Mouse (Mus musculus) heart, adult 8-10 months (tissue): ENCODE measurements around the gene Klf3. TPM values are rescaled to one million over a fixed set of nuclear protein-coding genes. Genes with fewer than 3 reads are reported as not detected.

Source experiments
- DNase-seq: peaks from one replicate; pipeline ENCODE4 v3.0.0; 2022; ENCODE audit warnings: low spot score
- total RNA-seq, 4 experiments: library from RNA; stranded (reverse); gene quantifications; 2 replicates each; pipeline ENCODE4 v1.2.4; 2022

The Klf3 gene
- total RNA-seq: 10 to 100 TPM; 35.2 to 51.2 (median 39.9) TPM

DNA sequence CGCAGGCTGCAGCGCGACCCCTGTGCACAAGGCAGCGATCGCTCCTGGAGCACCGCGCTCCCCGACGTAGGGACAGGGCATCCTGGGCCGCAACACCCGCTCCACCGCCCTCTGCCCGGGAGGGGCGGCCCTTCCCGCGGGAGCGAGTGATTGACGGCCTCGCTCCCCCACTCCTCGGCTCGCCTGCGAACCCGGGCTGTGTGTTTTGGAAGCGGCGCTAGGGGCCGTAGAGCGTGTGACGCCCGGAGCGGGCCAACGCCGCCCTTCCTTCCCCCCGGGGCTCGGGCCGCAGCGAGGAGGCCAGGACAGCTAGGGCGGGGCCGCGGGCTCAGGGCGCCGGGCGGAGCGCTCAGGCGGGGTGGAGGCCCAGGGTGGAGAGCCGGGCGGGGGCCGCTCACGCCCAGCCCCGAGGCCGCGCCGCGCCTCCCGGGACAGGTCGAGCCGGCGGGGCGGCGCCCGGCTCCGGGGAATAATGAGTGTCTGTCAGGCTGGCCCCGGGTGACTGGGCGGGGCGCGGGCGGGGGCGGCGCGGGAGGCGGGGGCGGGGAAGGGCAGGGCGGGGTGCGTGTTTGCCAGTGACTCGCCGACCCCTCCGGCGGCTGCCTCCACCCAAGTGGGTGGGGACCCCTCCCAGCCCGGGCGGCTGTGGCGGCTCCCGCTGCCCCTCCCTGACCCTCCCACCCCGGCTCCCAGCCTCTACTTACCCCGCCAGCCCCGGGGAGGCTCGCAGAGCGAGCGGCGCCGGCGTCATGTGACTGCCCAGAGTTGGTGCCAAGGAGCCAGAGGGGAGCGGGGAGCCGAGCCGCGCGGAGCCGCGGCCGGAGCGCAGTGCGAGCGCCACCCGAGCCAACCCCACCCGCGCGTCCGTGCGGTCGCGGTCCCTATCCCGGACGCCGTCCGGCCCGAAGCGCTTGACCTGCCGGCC, at the start of gene Klf3:
Klf3 (plus strand) TSS at position 594 of the 925 bp plus-strand sequence.
- DNase-seq: peak; percentile 92

DNA sequence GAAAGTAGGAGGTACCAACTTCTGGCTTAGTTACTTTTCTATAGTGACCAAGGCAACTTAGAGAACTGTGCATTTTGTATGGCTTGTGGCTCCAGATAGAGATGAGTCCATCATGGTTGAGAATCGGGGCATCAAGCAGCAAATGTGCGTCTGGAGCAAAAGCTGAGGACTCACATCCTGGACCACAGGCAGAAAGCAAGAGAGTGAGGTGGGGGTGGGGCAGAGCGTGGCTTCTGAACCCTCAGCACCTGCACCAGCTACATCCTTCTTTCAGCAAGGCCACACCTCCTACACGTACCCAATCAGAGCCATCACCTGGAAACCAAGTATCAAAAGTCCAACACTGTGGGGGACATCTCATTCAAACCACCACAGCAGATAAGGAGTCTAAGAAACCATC, 40.9 kb upstream of the Klf3 start:
- DNase-seq: no peak

DNA sequence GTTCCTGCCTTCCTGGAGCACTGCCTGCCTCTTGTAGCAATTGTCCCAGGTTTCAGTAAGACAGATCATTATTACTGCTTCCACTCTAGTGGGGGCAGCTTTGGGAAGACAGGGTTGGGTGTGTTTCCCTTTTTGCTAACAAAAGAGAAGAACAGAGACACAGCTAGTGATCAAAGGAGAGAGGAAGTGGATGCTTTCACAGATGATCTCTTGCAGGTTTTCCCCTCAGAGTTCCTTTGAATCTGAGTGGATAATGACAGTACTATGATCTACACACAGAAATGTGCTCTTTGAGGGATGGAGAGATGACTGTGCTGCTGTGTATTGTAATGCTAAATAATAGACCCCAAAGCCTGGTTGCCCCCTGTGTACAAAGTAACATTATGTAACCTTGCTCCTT, 38.7 kb upstream of the Klf3 start:
- DNase-seq: no peak

DNA sequence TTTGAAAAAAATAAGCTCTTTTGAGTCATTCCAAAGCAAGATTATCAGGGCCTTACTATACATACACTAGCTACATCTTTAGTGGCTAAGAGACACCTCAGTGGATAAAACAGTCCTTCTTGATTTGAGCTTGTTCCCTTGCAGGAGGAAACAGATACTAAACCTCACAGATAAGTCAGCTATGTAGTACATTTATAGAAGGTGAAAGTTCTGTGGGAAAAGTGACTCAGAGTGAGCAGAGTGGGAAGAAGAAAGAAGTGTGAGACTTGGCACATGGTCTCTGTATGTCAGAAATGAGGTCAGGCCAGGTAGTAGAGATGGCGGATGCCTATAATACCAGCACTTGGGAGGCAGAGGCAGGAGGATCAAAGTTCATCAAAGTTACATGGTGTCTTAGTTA, 37.4 kb upstream of the Klf3 start:
- DNase-seq: no peak

DNA sequence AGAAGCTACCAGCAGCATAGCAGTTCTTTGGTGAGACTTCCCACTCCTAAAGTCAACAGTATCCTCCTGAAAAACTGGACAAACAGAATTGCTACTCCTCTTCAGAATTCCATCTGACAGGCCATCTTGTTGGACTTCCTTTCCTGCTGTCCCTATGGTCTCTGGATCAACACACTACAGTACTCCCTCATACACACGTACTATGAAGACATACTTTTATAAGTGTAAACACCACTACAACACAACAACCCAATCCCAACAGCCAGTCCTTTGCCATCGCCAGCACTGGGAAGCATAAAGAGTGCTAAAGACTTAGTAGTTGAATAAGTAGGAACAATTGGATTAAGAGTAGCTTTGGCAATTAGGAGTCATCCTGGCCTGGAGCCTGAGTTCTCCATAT, 36.6 kb upstream of the Klf3 start:
- no peak for DNase-seq

DNA sequence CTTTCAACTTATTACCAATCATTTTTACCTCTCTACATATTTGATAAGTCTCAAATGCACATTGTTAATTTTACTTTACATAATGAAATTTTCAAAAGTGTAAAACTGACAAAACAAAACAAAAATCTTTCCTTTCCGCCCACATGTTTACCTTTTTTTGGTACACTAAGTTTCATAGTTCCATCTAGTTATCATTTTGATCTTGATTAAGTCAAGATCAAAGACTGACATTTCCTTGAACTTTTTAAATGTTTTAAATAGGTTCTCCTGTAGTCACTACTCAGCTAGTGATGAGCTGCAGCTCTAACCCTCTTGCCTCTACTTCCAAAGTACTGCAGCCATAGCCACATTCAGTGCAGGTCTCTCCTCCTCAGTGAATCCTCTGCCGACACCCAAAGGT, 31.6 kb upstream of the Klf3 start:
- DNase-seq: no peak

DNA sequence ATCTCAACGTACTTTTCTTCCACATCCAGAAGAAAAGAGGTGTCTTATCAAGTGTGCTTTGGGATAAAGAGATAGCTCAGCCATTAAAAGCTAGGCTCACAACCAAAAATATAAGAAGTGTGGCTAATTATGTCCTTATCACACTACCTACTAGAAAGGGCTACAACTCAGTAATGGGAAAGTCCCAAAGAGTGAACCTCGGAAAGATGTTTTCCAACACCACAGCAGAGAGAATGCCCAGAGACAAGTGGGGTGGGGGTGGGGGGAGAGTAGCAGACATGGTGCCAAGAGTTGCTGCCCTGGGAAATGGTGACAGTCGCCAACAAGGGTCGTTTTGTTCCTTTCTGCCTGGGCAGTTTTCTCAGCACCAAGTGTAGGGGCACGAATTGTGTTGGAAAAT, 25.0 kb upstream of the Klf3 start:
- DNase-seq: no peak

DNA sequence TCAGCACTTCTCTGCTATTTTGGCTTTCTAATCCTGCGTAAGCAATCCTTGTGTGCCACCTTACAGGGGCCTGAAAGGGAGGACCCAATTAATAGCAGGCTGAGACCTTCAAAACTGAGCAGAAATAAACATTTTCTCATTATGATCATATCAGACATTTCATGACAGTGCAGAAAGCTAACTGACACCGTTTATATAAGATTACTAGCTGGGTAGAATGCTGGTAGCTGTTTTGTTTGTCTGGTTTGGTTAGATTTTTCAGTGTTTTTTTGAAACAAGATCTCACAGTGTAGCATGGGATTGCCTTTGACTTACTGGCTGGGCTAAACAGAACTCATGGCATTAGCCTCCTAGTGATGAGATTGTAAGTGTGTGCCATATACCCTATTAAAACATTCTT, 23.9 kb upstream of the Klf3 start:
- DNase-seq: no peak

DNA sequence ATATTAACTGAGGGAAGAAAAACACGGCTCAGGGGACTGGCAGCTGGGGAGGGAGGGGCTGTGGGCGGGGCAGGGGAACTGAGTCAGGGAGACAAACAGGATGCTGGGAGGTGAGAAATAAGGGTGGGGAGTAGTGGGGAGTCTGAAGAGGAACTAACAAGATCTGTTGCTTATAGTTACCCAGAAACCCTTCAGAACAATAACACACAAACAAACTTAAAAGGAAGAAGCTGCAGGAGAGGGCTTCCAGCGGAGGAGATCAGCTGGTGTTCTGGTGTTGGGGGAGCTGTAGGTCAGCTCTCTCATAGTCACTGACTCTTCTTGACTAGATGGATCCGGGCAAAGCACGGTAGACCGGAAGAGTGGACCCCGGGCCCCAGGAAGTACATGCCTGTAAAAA, 22.4 kb upstream of the Klf3 start:
- peak; percentile 6 for DNase-seq

DNA sequence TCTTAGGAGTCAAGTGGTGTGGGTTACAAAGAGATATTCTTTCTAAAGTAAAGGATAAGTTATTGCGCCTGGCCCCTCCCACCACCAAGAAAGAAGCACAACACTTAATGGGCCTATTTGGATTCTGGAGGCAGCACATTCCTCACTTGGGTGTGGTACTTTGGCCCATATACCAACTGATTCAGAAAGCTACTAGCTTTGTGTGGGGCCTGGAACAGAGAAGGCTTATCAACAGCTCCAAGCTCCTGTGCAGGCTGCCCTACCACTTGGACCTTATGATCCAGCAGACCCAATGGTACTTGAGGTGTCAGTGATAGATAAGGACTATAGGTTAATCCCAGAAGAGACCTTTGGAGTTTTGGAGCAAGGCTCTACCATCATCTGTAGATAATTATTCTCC, 15.0 kb upstream of the Klf3 start:
- DNase-seq: no peak

DNA sequence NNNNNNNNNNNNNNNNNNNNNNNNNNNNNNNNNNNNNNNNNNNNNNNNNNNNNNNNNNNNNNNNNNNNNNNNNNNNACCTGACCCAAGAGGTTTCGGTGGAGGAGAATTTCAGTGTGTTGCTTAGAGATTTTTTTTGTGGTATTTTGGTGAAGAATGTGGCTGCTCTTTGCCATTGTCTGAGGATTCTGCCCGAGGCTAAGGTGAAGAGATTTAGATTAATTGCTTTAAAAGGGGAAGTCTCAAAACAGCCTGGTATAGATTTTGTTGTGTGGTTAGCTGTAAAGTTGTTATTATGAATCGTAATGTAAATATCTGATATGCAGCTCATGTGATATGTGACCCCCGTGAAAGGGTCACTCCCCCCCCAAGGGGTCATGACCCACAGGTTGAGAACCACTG, 5.0 kb upstream of the Klf3 start:
- no peak for DNase-seq

DNA sequence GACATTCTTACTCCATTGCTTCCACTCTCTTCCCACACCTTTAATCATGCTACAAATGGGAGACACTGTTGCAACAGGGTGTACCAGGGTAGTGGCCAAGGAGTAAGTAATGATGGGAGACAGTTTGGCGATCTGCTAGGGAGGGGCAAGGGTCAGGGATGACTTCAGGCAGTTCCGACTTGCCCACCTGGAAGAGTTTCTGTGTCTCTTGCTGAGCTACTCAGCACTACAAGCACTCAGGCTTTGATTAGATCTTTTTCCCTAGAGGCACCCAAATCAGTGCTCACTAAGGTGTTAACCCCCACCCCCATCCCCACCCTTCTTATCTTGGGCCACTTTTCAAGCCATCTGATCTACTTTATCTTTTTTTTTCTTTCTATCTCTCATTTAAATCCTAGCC, 1.6 kb upstream of the Klf3 start:
- no peak for DNase-seq

DNA sequence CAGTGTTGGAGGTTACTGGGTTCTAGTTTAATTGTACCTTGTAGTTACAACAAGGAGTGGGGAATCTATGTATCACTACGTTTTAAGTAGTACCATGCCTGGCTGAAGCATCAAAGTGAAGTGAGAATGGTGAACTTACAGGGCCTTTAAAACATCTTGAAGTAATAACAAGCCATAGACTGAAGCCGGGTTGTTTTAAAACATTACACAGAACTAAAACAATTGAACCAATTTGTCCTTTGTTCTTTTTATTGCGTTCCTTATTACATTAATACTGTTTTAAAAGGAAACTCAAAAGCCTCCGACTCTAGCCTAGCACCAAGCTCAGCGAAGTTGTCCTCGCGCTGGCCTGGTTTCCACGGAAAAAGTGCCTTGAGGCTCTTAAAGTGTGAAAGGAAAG, 1.0 kb upstream of the Klf3 start:
- DNase-seq: no peak

DNA sequence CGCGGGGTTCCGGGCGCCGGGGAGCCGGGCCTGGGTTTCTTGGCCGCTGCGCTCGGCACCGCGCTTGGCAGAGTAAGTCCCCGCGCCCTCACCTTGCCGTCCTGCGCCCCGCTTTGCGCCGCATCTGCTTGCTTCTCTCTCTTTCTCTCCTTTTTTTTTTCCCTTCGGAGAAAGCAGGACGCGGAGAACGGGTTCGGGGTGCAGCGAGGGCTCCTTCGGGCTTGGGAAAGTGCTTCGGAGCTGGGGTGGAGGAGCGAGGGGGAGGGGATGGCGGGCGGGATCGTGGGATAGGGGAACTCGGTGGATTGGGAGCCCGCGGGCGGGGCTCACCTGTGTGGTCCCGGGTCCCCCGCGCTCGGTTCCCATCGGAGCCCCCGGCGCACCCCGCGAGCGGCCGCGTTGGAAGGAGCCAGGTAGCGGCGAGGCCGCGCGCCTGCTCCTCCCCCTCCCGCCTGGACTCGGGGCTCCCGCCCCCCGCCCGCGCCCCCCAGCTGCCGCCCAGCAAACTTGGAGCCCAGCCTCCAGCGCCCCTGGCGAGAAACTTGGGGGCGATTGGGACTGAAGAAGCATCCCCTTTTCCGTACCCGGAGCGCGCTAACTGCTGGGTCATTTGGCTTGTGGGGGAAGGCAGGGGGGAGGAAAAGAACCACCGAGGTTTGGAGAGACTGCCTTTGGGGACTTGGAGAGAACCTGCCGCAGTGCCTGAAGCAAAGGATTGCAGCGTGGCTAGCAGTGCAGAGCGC, 703 bp downstream of the Klf3 start:
- no peak for DNase-seq

DNA sequence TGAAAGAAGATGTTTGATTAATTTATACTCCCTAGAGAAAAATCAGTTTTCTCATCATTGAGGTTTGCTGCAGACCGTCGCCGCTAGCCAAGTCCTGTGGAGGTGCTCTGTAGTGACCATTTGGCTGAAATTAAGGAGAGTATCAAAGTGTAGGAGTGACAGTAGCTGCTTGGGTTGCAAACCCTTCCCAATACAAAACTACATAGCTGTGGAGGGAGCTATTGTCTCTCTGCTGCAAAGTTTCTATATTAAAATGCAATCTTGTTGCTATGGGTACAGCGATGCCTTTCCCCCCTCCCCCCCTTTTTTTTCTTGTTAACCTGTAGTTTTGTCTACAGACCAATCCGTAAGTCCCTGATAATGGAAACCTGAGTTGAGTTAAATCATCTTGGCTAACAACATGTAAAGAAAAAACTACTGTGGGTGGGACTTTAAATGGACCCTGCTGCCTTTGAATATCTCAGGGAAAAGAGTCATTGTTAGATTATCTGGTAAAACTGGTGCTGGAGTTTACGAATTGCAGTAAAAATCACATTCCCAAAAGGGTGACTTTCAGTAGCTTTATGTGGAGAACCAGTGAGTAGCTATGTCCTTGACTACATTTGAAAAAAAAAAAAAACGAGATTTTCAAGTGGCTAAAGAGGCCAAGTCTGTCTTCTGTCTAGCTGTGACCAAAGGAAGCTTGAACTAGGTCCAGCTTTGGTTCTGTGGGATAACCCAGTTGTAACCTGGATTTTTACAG, 2.1 kb downstream of the Klf3 start:
- DNase-seq: no peak

DNA sequence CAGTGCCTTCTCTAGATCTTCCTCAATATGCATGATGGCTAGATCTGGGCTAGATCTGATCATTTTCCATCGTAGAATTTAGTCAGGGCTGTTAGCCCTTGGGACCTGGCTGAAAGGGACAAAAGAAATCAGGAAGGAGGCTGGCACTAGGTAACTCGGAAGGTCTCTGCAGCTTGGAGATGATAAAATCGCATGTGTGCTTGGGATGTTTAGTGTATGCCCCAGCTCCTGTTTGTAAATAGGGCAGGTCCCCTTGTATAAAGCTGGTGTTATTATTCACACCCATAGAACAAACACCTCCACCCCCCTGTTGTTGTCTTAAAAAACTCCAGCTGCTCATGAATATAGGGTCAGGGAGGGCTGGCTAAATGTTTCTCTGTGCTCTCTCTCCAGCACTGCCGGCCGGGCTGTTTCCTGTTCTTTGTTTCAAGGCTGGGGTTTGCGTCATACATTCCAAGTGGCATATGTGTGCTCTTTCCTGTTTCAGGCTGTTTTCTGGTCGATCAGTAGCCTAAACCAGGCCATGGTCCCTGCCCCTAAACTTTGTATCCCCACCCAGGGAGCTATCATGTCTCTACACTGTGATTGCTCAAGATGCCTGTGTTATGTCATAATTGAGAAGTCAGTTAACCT, 2.8 kb downstream of the Klf3 start:
- peak; percentile 90 for DNase-seq

DNA sequence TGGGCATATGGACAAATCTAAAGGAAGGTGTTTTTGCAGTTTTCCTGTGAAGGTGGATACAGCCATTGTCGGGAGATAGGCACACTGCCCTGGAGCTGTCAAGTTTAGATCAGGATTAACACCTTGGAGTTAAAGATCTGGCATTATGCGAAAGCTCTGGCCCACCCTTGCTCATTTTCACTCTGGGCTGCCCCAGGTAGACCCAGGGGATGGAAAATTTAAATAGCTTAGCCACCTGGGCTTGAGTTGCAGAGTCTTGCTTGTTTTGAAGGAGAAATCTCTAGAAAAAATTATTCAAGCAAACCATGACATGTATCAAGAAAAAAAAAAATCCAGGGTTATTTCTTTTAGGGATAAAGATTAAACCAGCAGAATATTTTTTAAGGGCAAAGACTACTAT, 3.4 kb downstream of the Klf3 start:
- no peak for DNase-seq

DNA sequence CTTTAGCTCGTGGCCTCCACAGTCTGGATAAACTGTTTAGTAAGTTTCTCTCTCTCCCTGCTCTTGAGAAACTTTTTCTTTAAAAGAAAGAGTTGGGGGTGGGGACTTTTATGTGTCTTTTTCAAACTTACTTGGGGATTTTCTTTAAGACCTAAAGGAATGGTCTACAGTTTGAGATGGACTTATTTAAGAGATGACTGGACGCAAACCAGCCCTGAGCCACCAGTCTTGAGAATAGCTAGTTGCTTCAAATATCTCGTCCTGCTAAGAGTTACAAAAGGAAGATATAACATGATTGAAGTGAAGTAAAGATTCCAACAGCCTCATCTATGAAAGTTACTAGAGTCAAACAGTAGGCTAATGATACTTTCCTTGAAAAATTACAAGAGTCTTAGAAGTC, 4.0 kb downstream of the Klf3 start:
- DNase-seq: no peak

DNA sequence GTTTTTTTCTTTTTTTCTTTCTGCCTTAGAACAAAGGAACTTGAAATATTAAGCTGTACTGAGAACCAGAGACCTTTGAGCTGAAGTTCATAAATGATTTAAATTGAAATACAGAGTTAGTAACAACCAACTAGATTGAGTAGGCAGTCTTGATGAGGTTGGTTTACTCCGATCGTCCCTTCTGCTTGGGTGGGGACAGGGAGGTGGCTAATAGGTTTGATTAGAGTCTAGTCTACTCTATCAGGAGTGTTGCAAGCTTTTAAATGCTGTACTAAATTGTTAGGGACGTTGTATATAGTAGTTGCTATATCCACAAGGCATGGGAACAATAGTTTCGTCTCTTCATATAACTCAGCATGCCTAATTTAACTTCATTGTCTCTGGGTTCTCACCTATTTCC, 4.4 kb downstream of the Klf3 start:
- DNase-seq: no peak

DNA sequence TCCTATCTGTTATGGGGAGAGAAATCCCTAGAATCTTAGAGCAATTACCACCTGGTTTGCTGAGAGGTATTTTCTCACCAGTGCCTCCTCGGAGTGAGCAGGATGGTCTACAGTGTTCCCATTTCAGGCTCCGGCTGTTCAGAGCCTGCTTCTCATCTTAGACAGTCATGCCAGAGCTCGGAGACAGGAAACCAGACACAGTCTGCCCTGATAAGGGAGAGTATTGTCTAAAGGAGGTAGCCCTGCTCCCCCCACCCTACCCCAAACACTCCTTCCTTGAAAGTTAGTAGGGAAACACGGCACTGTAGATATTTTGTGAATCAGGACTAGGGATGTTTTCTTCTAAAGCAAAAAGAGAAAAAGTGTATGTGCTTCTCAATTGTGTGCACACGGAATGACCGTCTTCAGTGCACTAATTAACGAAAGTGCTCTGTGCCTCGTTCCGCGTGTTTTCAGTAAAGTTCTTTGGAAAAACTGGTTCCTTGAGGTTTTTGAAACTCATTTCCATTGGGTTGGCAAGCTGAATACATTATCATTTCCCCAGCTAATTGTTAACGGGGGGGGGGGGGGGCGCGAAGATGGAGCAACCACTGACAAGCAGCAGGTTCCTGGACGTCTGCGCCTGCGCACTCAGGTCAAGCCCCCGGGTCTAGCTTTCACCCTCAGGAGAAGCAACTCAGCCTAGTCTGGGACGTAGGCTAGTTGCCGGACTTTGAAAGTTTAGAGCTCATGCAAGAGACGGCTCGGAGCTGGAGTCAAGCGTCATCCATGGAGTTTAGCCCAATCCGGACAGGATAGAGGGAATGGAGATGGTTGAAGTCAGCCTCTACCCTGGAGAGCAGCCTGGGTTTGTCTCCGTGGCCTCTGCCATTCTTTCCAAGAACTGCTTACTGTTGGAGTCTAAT, 5.2 kb downstream of the Klf3 start:
- no peak for DNase-seq

DNA sequence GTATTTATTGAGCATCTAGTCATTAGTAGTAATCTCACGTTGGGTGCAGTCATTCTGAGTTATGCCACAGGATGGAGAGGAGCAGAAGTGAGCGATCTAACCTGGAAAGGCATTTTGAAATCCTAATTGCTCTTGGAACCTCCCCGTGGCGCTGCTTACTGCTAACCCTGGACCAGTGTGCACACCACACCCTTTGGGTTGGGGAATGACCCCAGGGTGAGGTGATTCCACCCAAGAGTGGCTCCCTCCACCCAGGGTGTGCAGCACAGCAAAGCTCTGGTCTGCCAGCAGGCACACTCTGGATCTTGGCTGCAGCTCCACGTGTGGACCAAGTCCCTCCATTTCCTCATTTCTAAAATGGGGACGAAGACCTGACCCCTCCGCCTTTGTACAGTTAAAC, 6.1 kb downstream of the Klf3 start:
- DNase-seq: no peak
